Mouse (Mus musculus) right cerebral cortex, postnatal 4 days (tissue): Measurements from ENCODE around the gene Fry.

Experiments
- DNase-seq: peaks from one replicate; pipeline ENCODE4 v3.0.0-alpha.2; 2022

The Fry gene

GRCm38 (mm10) chr5:150131166-150131565 lies 12.7 kb downstream of the Fry start:
- no peak for DNase-seq

GRCm38 (mm10) chr5:150134651-150135050 lies 16.2 kb downstream of the Fry start:
- DNase-seq: no peak

- no peak for DNase-seq
These were observed 17.1 kb downstream of the Fry start for GRCm38 (mm10) chr5:150135529-150135928.

GRCm38 (mm10) chr5:150137772-150138451 lies 19.5 kb downstream of the Fry start:
- peak; percentile 43 for DNase-seq

- DNase-seq: no peak
These were observed 22.1 kb downstream of the Fry start for GRCm38 (mm10) chr5:150140513-150140912.

GRCm38 (mm10) chr5:150145967-150146366 lies 27.5 kb downstream of the Fry start:
- DNase-seq: no peak

GRCm38 (mm10) chr5:150146612-150147011 lies 28.2 kb downstream of the Fry start:
- no peak for DNase-seq

- DNase-seq: no peak
These were observed 31.3 kb downstream of the Fry start for GRCm38 (mm10) chr5:150149725-150150124.

GRCm38 (mm10) chr5:150150986-150151385 lies 32.5 kb downstream of the Fry start:
- no peak for DNase-seq

- peak; percentile 30 for DNase-seq
These were observed 33.8 kb downstream of the Fry start for GRCm38 (mm10) chr5:150152071-150152879.

GRCm38 (mm10) chr5:150152880-150153281 lies 34.4 kb downstream of the Fry start:
- DNase-seq: no peak

- no peak for DNase-seq
These were observed 36.9 kb downstream of the Fry start for GRCm38 (mm10) chr5:150155388-150155787.

- DNase-seq: no peak
These were observed 37.8 kb downstream of the Fry start for GRCm38 (mm10) chr5:150156063-150156786.

- DNase-seq: peak; percentile 66
These were observed 39.2 kb downstream of the Fry start for GRCm38 (mm10) chr5:150157682-150158081.

GRCm38 (mm10) chr5:150159151-150159550 lies 40.7 kb downstream of the Fry start:
- no peak for DNase-seq

- DNase-seq: no peak
These were observed 42.7 kb downstream of the Fry start for GRCm38 (mm10) chr5:150161193-150161592.

GRCm38 (mm10) chr5:150161898-150162297 lies 43.5 kb downstream of the Fry start:
- no peak for DNase-seq

GRCm38 (mm10) chr5:150164671-150165070 lies 46.2 kb downstream of the Fry start:
- DNase-seq: no peak

- DNase-seq: no peak
These were observed 48.4 kb downstream of the Fry start for GRCm38 (mm10) chr5:150166811-150167210.

GRCm38 (mm10) chr5:150167287-150167686 lies 48.8 kb downstream of the Fry start:
- DNase-seq: no peak

GRCm38 (mm10) chr5:150168712-150169111 lies 50.3 kb downstream of the Fry start:
- peak; percentile 78 for DNase-seq

GRCm38 (mm10) chr5:150171562-150171961 lies 53.1 kb downstream of the Fry start:
- no peak for DNase-seq

GRCm38 (mm10) chr5:150173869-150174268 lies 55.4 kb downstream of the Fry start:
- DNase-seq: no peak

GRCm38 (mm10) chr5:150174950-150175349 lies 56.5 kb downstream of the Fry start:
- no peak for DNase-seq
